Mouse (Mus musculus): ENCODE measurements around the gene Sema3d.

- TF ChIP-seq ZC3H11A (IDR thresholded peaks at IDR 0.05; ENCODE audit: borderline replicate concordance, low read depth, low read length) (no peak), CHD2 (IDR thresholded peaks at IDR 0.05; ENCODE audit: low read depth, low read length) (no peak)
Measured at GRCm38 (mm10) chr5:12555401-12555800, 172.2 kb downstream of the Sema3d start.

Measured in ES-E14 (cell line).